Mouse (Mus musculus): ENCODE measurements at regions not wholly inside any gene's neighbourhood (a gene's known extent, or its start where the extent isn't known, plus 50 kb on each side); places are given as distances from the start of the nearest gene placed in this dataset.

GRCm38 (mm10) chr9:23651300-23651699 lies 428.4 kb downstream of the Bmper start:
- 87% methylated on average over 2 of the region's 2 CpGs for WGBS

GRCm38 (mm10) chr9:23653086-23653485 lies 430.2 kb downstream of the Bmper start:
- no peak for TF ChIP-seq CTCF (IDR thresholded peaks at IDR 0.05; ENCODE audit: low read depth)
- ATAC-seq = no peak

More at GRCm38 (mm10) chr9:23651300-23651699, 428.4 kb downstream of the Bmper start:
- no peak for TF ChIP-seq CTCF (IDR thresholded peaks at IDR 0.05; ENCODE audit: low read depth)
- Histone ChIP-seq H3K9me3 (ENCODE audit: low read length) (no peaks in the 10 kb centered on the region), H3K36me3 (ENCODE audit: insufficient read depth) (no peaks in the 10 kb centered on the region), H3K4me1 (ENCODE audit: insufficient read depth) (no peaks in the 10 kb centered on the region), H3K9ac (no peak overlapping the region), H3K27ac (ENCODE audit: low read depth, low read length) (no peak overlapping the region), H3K4me3 (ENCODE audit: low read depth, low read length) (no peak overlapping the region), H3K27me3 (ENCODE audit: insufficient read depth, low read length) (no peaks in the 10 kb centered on the region), H3K4me2 (ENCODE audit: low read depth) (no peak overlapping the region)
- no peak for DNase-seq
- ATAC-seq = no peak

GRCm38 (mm10) chr9:23654777-23655176 lies 431.9 kb downstream of the Bmper start:
- H3K4me3 ChIP-seq (ENCODE audit: low read depth, low read length) = no peak overlapping the region
- no peaks in the 10 kb centered on the region for H3K9me3 ChIP-seq (ENCODE audit: low read length)
- no peak overlapping the region for H3K4me2 ChIP-seq (ENCODE audit: low read depth)
- DNase-seq = no peak
- no peaks in the 10 kb centered on the region for H3K4me1 ChIP-seq (ENCODE audit: insufficient read depth)
- 78% methylated on average over 1 of the region's 1 CpGs for WGBS
- no peak for ATAC-seq
- H3K9ac ChIP-seq = no peak overlapping the region
- no peaks in the 10 kb centered on the region for H3K36me3 ChIP-seq (ENCODE audit: insufficient read depth)
- TF ChIP-seq CTCF (IDR thresholded peaks at IDR 0.05; ENCODE audit: low read depth) = no peak
- H3K27ac ChIP-seq (ENCODE audit: low read depth, low read length) = no peak overlapping the region
- no peaks in the 10 kb centered on the region for H3K27me3 ChIP-seq (ENCODE audit: insufficient read depth, low read length)

More at GRCm38 (mm10) chr9:23653086-23653485, 430.2 kb downstream of the Bmper start:
- 75% methylated on average over 2 of the region's 2 CpGs for WGBS
- DNase-seq = no peak
- no peak overlapping the region for H3K4me2 ChIP-seq (ENCODE audit: low read depth)
- no peaks in the 10 kb centered on the region for H3K4me1 ChIP-seq (ENCODE audit: insufficient read depth)
- H3K36me3 ChIP-seq (ENCODE audit: insufficient read depth) = no peaks in the 10 kb centered on the region
- H3K4me3 ChIP-seq (ENCODE audit: low read depth, low read length) = no peak overlapping the region
- H3K9me3 ChIP-seq (ENCODE audit: low read length) = no peaks in the 10 kb centered on the region
- H3K27me3 ChIP-seq (ENCODE audit: insufficient read depth, low read length) = no peaks in the 10 kb centered on the region
- no peak overlapping the region for H3K9ac ChIP-seq
- no peak overlapping the region for H3K27ac ChIP-seq (ENCODE audit: low read depth, low read length)

GRCm38 (mm10) chr9:23665960-23666359 lies 431.8 kb upstream of the Npsr1 start:
- ATAC-seq = no peak
- no peak overlapping the region for H3K4me2 ChIP-seq (ENCODE audit: low read depth)
- no peak overlapping the region for H3K9ac ChIP-seq
- no peak overlapping the region for H3K4me3 ChIP-seq (ENCODE audit: low read depth, low read length)
- H3K4me1 ChIP-seq (ENCODE audit: insufficient read depth) = no peaks in the 10 kb centered on the region
- no peak for DNase-seq
- H3K27ac ChIP-seq (ENCODE audit: low read depth, low read length) = no peak overlapping the region
- H3K9me3 ChIP-seq (ENCODE audit: low read length) = no peaks in the 10 kb centered on the region
- no peak for TF ChIP-seq CTCF (IDR thresholded peaks at IDR 0.05; ENCODE audit: low read depth)
- H3K36me3 ChIP-seq (ENCODE audit: insufficient read depth) = no peaks in the 10 kb centered on the region
- no peaks in the 10 kb centered on the region for H3K27me3 ChIP-seq (ENCODE audit: insufficient read depth, low read length)

- ATAC-seq (no peak), DNase-seq (no peak)
- H3K9me3 ChIP-seq (ENCODE audit: low read length) = no peaks in the 10 kb centered on the region
- H3K27me3 ChIP-seq (ENCODE audit: insufficient read depth, low read length) = no peaks in the 10 kb centered on the region
- H3K4me3 ChIP-seq (ENCODE audit: low read depth, low read length) = no peak overlapping the region
- no peak overlapping the region for H3K27ac ChIP-seq (ENCODE audit: low read depth, low read length)
- no peak for TF ChIP-seq CTCF (IDR thresholded peaks at IDR 0.05; ENCODE audit: low read depth)
- no peaks in the 10 kb centered on the region for H3K36me3 ChIP-seq (ENCODE audit: insufficient read depth)
- H3K4me2 ChIP-seq (ENCODE audit: low read depth) = no peak overlapping the region
- 91% methylated on average over 4 of the region's 4 CpGs for WGBS
- H3K9ac ChIP-seq = no peak overlapping the region
- H3K4me1 ChIP-seq (ENCODE audit: insufficient read depth) = no peaks in the 10 kb centered on the region
Observed at GRCm38 (mm10) chr9:23669230-23669629, 428.6 kb upstream of the Npsr1 start.

- DNase-seq = no peak
- no peak for TF ChIP-seq CTCF (IDR thresholded peaks at IDR 0.05; ENCODE audit: low read depth)
- Histone ChIP-seq H3K4me2 (ENCODE audit: low read depth) (no peak overlapping the region), H3K36me3 (ENCODE audit: insufficient read depth) (no peaks in the 10 kb centered on the region), H3K4me3 (ENCODE audit: low read depth, low read length) (no peak overlapping the region), H3K4me1 (ENCODE audit: insufficient read depth) (no peaks in the 10 kb centered on the region), H3K9me3 (ENCODE audit: low read length) (no peaks in the 10 kb centered on the region), H3K9ac (no peak overlapping the region), H3K27ac (ENCODE audit: low read depth, low read length) (no peak overlapping the region), H3K27me3 (ENCODE audit: insufficient read depth, low read length) (no peaks in the 10 kb centered on the region)
- ATAC-seq = no peak
- WGBS = 33% methylated on average over 5 of the region's 5 CpGs
Observed at GRCm38 (mm10) chr9:23670642-23671041, 427.2 kb upstream of the Npsr1 start.

- 97% methylated on average over 4 of the region's 4 CpGs for WGBS
- ATAC-seq = no peak
- no peaks in the 10 kb centered on the region for H3K4me1 ChIP-seq (ENCODE audit: insufficient read depth)
- no peak for DNase-seq
- no peaks in the 10 kb centered on the region for H3K36me3 ChIP-seq (ENCODE audit: insufficient read depth)
- no peak overlapping the region for H3K9ac ChIP-seq
- no peaks in the 10 kb centered on the region for H3K9me3 ChIP-seq (ENCODE audit: low read length)
- no peak overlapping the region for H3K4me2 ChIP-seq (ENCODE audit: low read depth)
- H3K4me3 ChIP-seq (ENCODE audit: low read depth, low read length) = no peak overlapping the region
- no peak overlapping the region for H3K27ac ChIP-seq (ENCODE audit: low read depth, low read length)
- TF ChIP-seq CTCF (IDR thresholded peaks at IDR 0.05; ENCODE audit: low read depth) = no peak
- H3K27me3 ChIP-seq (ENCODE audit: insufficient read depth, low read length) = no peaks in the 10 kb centered on the region
Observed at GRCm38 (mm10) chr9:23673347-23673860, 424.4 kb upstream of the Npsr1 start.

All from forebrain, postnatal 0 days (tissue).